Mouse (Mus musculus): ENCODE data around the gene Capn2.

- TF ChIP-seq CTCF (IDR thresholded peaks at IDR 0.05; ENCODE audit: control insufficient read depth, insufficient read depth, insufficient replicate concordance, low read depth, low read length) (no peak), POLR2A (IDR thresholded peaks at IDR 0.05; ENCODE audit: control insufficient read depth, low read depth, low read length) (no peak)
These were observed 4.5 kb downstream of the Capn2 start for GRCm38 (mm10) chr1:182512901-182513410.
